Mouse (Mus musculus) left cerebral cortex, adult 18-20 months (tissue): ENCODE data around the gene Yod1. TPM values are rescaled to one million over a fixed set of nuclear protein-coding genes. Genes with fewer than 3 reads are reported as not detected.

ENCODE experiments used
- DNase-seq, 2 experiments: peaks; one replicate each; pipeline ENCODE4 v3.0.0; 2021 to 2022; ENCODE audit warnings: low spot score in 2 of 2, mixed read lengths in 1 of 2
- total RNA-seq, 2 experiments: library from RNA; stranded (reverse); gene quantifications; 2 replicates each; pipeline ENCODE4 v1.2.3; 2021

Gene Yod1
- total RNA-seq, 2 experiments from 2014 or later = 16.5 TPM

DNA sequence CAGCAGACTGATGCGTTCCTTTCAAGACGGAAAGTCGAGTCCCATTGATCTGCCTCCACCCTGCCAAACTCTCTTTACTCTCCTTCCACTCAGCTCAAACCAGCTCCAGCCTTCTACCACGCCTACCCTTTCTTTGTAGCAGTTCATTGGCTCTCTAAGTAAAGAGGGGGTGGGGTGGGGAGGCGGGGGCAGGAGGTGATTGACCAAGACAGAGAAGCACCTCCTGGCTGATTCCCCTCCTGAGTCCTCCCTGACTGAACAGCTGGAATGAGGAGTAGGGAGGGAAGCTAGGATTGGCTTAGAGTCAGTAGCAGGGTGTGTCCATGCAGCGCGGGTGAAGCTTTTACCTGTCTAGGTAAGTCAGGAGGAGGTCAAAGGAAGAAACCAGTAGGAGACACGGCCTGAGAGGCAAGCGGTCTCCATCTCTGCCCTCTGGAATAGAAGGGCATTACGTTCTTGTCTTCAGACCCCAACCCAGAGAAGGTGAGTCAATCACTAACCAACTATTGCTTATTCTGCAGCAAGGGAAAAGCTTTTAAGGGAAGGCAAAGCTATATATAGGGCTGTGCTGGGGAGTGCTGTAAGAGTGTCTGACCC lies 14.7 kb downstream of the Yod1 start, which contains the start of gene AA986860:
Gene AA986860, plus strand, starts transcription at position 236 of the 597 bp plus-strand sequence.
- no peak for DNase-seq

GRCm38 (mm10) chr1:130732706-130733658 lies 15.9 kb downstream of the Yod1 start:
- no peak for DNase-seq

DNA sequence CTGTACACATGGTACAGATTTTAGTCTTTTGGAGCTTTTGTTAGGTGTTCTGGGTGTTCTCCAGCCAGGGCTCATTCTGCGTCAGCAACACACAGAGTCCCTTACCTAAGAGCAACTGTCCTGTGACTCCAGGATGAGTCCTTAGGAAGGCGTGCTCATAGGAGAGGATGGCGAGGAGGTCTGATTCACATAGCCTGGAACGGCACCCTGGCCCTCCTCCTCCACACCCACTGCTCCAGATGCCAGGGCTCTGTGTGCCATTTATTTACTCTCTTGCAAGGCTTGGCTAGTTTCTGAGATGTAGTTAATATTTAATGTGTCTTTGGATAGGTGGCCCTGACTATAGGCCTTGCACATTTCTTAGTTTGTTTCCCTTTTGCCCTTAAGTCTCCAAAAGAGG lies 16.5 kb downstream of the Yod1 start:
- peak in 1 of 2 experiments; percentile 34 for DNase-seq

DNA sequence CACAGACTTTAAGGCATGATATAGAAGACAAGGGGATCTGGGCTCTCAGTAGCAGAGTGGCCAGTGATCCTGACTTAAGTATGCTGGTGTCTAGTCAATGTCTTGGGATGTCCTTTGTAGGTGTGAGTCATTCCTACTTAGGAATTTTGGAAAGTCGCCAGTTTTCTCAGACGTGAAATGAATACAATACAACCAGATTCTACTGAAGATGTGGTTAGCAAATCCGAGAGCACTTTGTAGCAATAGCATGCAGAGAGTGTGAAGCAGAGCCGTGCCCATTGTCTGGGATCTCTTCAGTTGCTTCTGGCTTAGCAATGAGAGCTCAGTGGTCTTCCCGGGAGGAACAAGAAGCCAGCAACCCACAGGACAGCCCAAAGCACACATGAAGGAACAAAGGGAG lies 17.3 kb downstream of the Yod1 start:
- DNase-seq = no peak

GRCm38 (mm10) chr1:130734852-130735251 lies 17.7 kb downstream of the Yod1 start:
- DNase-seq = no peak

- no peak for DNase-seq
Measured at GRCm38 (mm10) chr1:130737411-130737881, 20.3 kb downstream of the Yod1 start.

- DNase-seq = no peak
Measured at GRCm38 (mm10) chr1:130737916-130738315, 20.8 kb downstream of the Yod1 start.

- no peak for DNase-seq
Measured at GRCm38 (mm10) chr1:130738551-130739106, 21.5 kb downstream of the Yod1 start.

DNA sequence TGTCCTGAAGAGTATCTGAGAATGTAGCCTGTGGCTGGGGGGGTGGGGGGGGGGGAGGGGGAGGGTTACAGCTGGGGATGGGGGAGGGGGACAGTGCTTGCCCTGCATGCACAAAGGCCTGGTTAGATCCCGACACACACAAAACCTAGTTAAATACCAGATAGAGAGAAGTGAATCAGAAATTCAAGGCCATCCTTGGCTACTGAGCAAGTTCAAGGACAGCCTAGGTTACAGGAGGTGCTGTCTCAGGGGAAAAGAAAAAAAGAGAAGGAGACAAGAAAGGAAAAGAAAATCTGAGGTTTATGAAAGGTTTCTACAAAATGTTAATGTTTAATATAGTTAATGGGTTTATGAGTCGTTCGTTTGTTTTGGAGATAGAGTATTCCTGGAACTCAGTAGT lies 22.5 kb downstream of the Yod1 start:
- DNase-seq = no peak

DNA sequence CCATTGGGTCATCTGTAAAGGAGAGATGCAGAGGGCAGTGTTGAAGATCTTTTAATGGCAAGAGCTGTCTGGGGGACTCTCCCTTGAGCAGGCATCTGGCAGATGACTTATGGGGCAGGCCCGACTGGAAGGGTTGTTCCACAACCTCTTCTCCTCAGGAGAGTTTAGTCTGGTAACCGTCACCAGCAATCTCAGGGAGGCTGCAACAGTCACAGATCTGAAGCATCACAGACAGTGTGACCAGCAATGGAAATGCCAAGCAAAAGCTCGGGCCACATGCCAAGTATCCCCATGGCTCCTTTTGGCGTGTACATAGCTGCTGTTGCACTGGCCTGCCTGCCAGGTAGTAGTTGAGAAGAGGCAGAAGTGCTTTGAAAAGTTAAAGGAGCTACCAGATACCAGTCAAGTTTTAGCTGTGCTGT lies 23.1 kb downstream of the Yod1 start:
- DNase-seq = peak in 1 of 2 experiments; percentile 27

GRCm38 (mm10) chr1:130740781-130741720 lies 23.9 kb downstream of the Yod1 start:
- DNase-seq = peak; percentile 52 to 53

DNA sequence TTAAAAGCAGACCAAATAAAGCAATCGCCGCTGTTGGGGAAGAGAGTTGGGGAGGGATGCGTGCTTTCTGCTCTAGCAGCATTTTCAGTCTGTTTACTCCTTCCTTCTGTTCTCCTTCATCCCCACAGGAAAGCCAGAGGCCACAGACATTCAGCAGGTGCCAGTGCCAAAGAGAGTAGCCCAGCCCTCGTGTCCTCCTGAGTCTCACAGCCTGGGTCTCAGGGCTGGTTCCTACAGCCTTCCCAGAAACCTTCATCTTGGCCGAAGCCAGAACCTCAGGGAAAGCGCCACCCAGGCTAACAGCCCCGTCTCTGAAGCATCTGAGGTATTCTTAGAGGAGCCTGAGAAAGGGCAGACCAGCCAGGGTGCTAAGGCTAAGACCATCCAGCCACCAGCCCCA lies 25.1 kb downstream of the Yod1 start:
- DNase-seq = no peak

DNA sequence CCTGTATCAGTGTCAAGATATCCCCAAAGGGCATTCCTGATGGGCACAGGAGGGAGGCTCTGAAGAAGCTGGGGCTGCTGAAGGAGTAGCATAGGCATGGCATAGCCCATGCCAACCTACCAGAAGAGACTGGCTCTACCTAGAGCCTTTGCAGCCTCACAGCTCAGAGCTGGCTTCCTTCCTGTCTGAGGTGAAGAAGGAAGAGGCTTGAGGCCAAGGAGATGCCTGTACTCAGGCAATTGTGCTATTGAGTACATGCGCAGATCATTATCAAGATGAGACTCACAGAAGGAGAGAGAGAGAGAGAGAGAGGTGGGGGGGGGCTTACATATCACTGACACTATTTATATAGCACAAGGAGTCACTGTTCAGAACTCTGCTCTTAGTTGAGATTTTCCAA lies 26.6 kb downstream of the Yod1 start:
- DNase-seq = no peak

GRCm38 (mm10) chr1:130744217-130744616 lies 27.1 kb downstream of the Yod1 start:
- DNase-seq = no peak

GRCm38 (mm10) chr1:130744961-130745360 lies 27.8 kb downstream of the Yod1 start:
- DNase-seq = no peak

- no peak for DNase-seq
Measured at GRCm38 (mm10) chr1:130745591-130745990, 28.5 kb downstream of the Yod1 start.

DNA sequence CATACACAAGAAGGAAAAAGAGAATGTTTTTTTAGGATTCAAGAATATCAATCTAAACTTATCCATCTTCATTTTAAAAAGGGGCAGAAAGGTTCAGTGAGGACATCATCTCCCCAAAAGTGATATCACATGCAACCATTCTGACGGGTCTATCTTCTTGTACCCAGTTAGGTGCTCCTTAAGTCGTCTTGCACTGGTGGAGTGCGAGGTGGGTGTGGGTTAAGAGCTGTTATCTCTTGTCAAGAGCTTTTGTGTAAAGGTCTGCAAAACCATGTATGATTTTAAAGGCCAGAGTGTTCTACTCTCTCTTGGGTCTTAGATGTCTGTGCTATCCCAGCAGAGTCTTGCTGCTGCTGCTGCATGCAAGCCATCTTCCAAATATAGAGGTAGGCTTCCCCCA lies 29.7 kb downstream of the Yod1 start:
- DNase-seq = no peak

- no peak for DNase-seq
Measured at GRCm38 (mm10) chr1:130759689-130760088, 42.6 kb downstream of the Yod1 start.

DNA sequence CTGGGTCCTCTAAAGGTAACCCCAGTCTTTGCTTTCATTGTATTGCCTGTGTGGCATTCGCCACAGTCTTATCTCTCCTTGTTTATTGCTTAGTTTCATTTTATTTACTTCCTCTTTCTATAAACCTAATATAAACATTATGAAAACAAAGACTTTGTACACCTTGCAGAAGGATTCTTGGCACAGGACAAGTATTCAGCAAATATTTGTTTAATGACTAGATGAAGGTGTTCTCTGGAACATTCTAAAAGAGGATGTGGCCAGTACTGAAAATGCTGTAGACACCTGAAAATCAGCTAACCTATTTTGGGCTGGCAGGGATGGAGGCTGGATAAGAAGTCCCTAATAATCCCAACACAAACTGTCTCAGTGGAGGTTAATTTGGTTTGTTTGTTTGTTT lies 44.5 kb downstream of the Yod1 start:
- no peak for DNase-seq

- no peak for DNase-seq
Measured at GRCm38 (mm10) chr1:130762045-130762760, 45.1 kb downstream of the Yod1 start.
